Mouse (Mus musculus): ENCODE data around the gene Vps11. TPM values are rescaled to one million over a fixed set of nuclear protein-coding genes. Genes with fewer than 3 reads are reported as not detected.
A peak's percentile ranks its signal among the peaks of the same experiment; 100 is the strongest.
"Not testable (repeated sequence)": the region's sequence is repeated elsewhere in the genome, so short reads cannot be mapped to it uniquely, and the experiment has no call there.

Gene Vps11
- polyA plus RNA-seq, 1 experiment = 22.3 TPM

DNA sequence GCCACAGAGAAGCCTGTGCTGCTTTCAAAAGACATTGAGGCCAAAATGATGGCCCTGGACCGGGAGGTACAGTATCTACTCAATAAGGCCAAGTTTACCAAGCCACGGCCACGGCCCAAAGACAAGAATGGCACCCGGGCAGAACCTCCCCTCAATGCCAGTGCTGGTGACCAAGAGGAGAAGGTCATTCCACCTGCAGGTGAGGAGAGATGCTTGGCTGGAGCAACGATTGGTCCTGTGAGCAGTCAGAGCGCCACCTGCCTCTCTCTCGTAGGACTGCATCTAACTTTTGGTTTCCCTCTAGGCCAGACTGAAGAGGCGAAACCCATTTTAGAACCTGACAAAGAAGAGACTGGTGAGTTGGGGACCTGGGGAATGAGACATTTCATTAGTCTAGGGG, 27.8 kb upstream of the Vps11 start:
- H3K36me3 ChIP-seq (ENCODE audit: control insufficient read depth, insufficient read depth, low read length) = peaks cover 65% of the 10 kb centered on the region
- 48% methylated on average over 8 of the region's 8 CpGs for WGBS

DNA sequence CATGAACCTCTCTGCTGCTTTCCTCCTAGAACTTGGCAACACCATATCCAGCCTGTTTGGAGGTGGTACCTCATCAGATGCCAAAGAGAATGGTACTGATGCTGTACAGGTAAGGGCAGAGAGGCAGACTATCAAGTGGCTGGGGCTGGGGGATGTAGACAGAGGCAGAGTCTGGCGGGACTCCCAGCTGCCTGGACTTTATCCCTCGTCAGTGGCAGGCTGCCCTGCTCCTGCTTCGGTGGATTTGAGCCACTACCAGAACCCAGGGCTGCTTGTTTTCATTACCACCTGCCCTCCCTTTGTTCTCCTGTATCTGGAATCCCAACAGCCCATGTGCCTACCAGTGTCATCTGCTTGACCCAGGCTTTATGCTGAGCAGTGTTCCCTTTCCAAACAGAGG, 25.8 kb upstream of the Vps11 start:
- 44% methylated on average over 3 of the region's 3 CpGs for WGBS
- Histone ChIP-seq H3K36me3 (ENCODE audit: control insufficient read depth, insufficient read depth, low read length) (peaks cover 82% of the 10 kb centered on the region), H3K4me3 (ENCODE audit: low read depth, low read length) (no peak overlapping the region), H3K27ac (ENCODE audit: insufficient read depth, low read depth, low read length) (no peak overlapping the region), H3K27me3 (ENCODE audit: control insufficient read depth, insufficient read depth, low read length) (no peaks in the 10 kb centered on the region), H3K4me1 (ENCODE audit: control insufficient read depth, insufficient read depth, insufficient read length, low read length) (no peaks in the 10 kb centered on the region)
- TF ChIP-seq POLR2A (IDR thresholded peaks at IDR 0.05; ENCODE audit: low read depth, low read length) (no peak), CTCF (IDR thresholded peaks at IDR 0.05; ENCODE audit: extremely low read depth, insufficient read length, insufficient replicate concordance, low read depth, low read length) (no peak)

More for the DNA sequence above, 27.8 kb upstream of the Vps11 start:
- no peak for TF ChIP-seq POLR2A (IDR thresholded peaks at IDR 0.05; ENCODE audit: low read depth, low read length)
- peak; percentile 70; the same call in 1 of the 2 replicates for TF ChIP-seq CTCF (IDR thresholded peaks at IDR 0.05; ENCODE audit: extremely low read depth, insufficient read length, insufficient replicate concordance, low read depth, low read length)
- Histone ChIP-seq H3K27ac (ENCODE audit: insufficient read depth, low read depth, low read length) (no peak overlapping the region), H3K27me3 (ENCODE audit: control insufficient read depth, insufficient read depth, low read length) (no peaks in the 10 kb centered on the region), H3K4me1 (ENCODE audit: control insufficient read depth, insufficient read depth, insufficient read length, low read length) (no peaks in the 10 kb centered on the region), H3K4me3 (ENCODE audit: low read depth, low read length) (no peak overlapping the region)

DNA sequence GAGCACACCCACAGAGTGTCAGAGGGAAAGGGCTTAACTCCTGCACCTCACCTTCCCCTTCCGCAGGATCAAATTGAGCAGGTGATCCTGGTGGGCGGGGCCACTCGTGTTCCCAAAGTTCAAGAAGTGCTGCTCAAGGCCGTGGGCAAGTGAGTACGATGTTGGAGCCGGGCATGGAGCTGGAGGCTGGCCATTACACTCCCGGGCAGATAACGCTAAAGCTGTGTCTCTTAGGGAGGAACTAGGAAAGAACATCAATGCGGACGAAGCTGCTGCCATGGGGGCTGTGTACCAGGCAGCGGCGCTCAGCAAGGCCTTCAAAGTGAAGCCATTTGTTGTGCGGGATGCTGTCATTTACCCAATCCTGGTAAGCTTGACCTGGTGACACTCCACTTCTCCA, 23.1 kb upstream of the Vps11 start:
- H3K4me3 ChIP-seq (ENCODE audit: low read depth, low read length) = no peak overlapping the region
- peaks cover 3% of the 10 kb centered on the region; the same call in 1 of the 2 replicates for H3K4me1 ChIP-seq (ENCODE audit: control insufficient read depth, insufficient read depth, insufficient read length, low read length)
- peaks cover 75% of the 10 kb centered on the region for H3K36me3 ChIP-seq (ENCODE audit: control insufficient read depth, insufficient read depth, low read length)
- H3K27ac ChIP-seq (ENCODE audit: insufficient read depth, low read depth, low read length) = no peak overlapping the region
- no peak for TF ChIP-seq POLR2A (IDR thresholded peaks at IDR 0.05; ENCODE audit: low read depth, low read length)
- no peak for TF ChIP-seq CTCF (IDR thresholded peaks at IDR 0.05; ENCODE audit: extremely low read depth, insufficient read length, insufficient replicate concordance, low read depth, low read length)
- no peaks in the 10 kb centered on the region for H3K27me3 ChIP-seq (ENCODE audit: control insufficient read depth, insufficient read depth, low read length)
- WGBS = 72% methylated on average over 13 of the region's 13 CpGs

DNA sequence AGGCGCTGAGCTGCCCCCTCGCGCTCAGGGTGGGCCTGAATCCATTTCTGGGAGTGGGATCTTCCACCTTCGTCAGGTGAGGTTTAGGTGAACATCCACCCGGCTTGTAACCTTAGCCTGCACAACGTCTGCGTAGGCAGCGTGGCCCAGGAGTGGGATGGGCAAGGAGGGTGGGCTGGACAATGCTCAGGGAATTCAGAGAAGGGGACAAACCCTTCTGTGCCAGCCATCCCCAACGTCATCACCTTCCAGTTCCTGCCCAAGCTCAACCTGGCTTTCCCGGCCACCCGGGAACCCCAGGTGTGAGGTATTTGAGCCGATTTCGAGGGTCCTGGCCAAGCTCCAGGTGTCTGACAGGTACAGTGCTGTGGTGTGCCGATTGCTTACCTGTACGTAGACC, 18.4 kb upstream of the Vps11 start:
- Histone ChIP-seq H3K4me1 (ENCODE audit: control insufficient read depth, insufficient read depth, insufficient read length, low read length) (peaks cover 3% of the 10 kb centered on the region; the same call in 1 of the 2 replicates), H3K4me3 (ENCODE audit: low read depth, low read length) (peak overlapping the region; percentile 83), H3K36me3 (ENCODE audit: control insufficient read depth, insufficient read depth, low read length) (peaks cover 36% of the 10 kb centered on the region), H3K27ac (ENCODE audit: insufficient read depth, low read depth, low read length) (peak overlapping the region; percentile 24), H3K27me3 (ENCODE audit: control insufficient read depth, insufficient read depth, low read length) (no peaks in the 10 kb centered on the region)
- TF ChIP-seq POLR2A (IDR thresholded peaks at IDR 0.05; ENCODE audit: low read depth, low read length) (no peak), CTCF (IDR thresholded peaks at IDR 0.05; ENCODE audit: extremely low read depth, insufficient read length, insufficient replicate concordance, low read depth, low read length) (no peak)
- WGBS = 2% methylated on average over 15 of the region's 15 CpGs

DNA sequence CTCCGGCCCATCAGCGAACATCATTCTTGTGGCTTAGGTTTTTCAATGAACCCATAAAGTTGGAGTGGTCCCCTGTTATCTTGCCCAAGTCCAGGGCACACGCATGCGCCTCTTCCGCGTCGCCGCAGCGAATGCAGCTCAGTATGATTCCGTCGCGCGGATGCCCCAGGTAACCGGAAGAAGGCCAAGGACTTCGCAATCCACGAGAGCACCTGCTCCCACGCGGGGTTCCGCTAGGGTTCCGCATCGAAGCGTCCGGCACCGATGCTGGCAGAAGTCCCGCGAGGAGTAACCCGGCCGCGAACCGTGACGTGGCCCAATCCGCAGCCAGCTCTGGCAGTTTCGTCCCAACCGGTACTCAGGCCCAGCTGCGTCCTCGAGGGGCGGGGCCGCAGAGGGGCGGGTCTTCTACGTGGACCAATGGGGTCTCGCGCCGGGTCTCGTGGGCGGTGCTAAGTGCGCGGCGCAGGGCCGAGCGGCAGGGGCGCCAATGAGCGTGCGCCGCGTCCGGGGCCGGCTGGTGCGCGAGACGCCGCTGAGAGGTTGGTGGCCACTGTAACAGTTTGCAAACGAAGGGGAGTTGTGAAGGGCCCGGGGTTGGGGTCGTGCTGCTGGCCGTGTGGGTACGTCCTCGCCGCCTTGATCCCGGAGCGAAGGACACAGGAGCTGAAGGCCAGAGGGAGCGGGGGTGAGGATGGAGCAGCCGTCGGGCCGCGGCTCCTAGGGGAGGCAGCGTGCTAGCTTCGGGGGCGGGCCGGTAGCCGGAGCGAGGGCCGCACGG, 17.8 kb upstream of the Vps11 start, which contains the start of gene Hyou1:
Gene Hyou1, plus strand, starts transcription at position 437 of the 781 bp plus-strand sequence.
- peak; percentile 88 for TF ChIP-seq POLR2A (IDR thresholded peaks at IDR 0.05; ENCODE audit: low read depth, low read length)
- no peak for TF ChIP-seq CTCF (IDR thresholded peaks at IDR 0.05; ENCODE audit: extremely low read depth, insufficient read length, insufficient replicate concordance, low read depth, low read length)
- H3K27me3 ChIP-seq (ENCODE audit: control insufficient read depth, insufficient read depth, low read length) = no peaks in the 10 kb centered on the region
- peaks cover 30% of the 10 kb centered on the region for H3K36me3 ChIP-seq (ENCODE audit: control insufficient read depth, insufficient read depth, low read length)
- peak within 1 kb of the TSS; percentile 83 for H3K4me3 ChIP-seq (ENCODE audit: low read depth, low read length)
- WGBS = under 1% methylated on average over 83 of the region's 83 CpGs
- H3K4me1 ChIP-seq (ENCODE audit: control insufficient read depth, insufficient read depth, insufficient read length, low read length) = peaks cover 3% of the 10 kb centered on the region; the same call in 1 of the 2 replicates
- H3K27ac ChIP-seq (ENCODE audit: insufficient read depth, low read depth, low read length) = peak within 1 kb of the TSS; percentile 83

DNA sequence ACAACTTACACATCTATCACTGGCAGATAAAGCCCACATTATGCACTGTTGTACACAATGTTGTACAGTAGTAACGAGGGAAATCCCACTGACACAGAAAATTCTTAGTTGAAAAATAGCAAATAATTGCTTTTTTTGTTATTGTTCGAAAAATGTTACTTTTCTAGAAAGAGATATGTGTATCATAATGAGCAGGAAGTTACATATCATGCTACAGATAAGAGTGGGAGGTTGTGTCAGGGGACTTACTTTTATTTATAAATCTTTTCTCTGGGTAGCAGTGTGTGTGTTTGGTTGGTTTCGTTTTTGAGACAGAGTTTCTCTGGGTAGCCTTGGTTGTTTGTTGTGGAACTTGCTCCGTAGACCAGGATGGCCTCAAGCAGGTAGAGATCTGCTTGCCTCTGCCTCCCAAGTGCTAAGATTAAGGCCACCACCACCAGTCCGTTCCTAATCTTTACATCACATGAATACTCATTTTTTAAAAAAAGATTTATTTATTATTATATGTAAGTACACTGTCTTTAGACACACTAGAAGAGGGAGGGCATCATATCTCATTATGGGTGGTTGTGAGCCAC, 16.8 kb upstream of the Vps11 start:
- TF ChIP-seq CTCF (IDR thresholded peaks at IDR 0.05; ENCODE audit: extremely low read depth, insufficient read length, insufficient replicate concordance, low read depth, low read length) (no peak), POLR2A (IDR thresholded peaks at IDR 0.05; ENCODE audit: low read depth, low read length) (no peak)
- WGBS = 36% methylated on average over 5 of the region's 5 CpGs
- no peak overlapping the region for H3K4me3 ChIP-seq (ENCODE audit: low read depth, low read length)
- peak overlapping the region; percentile 83 for H3K27ac ChIP-seq (ENCODE audit: insufficient read depth, low read depth, low read length)
- H3K27me3 ChIP-seq (ENCODE audit: control insufficient read depth, insufficient read depth, low read length) = no peaks in the 10 kb centered on the region
- H3K36me3 ChIP-seq (ENCODE audit: control insufficient read depth, insufficient read depth, low read length) = peaks cover 21% of the 10 kb centered on the region
- H3K4me1 ChIP-seq (ENCODE audit: control insufficient read depth, insufficient read depth, insufficient read length, low read length) = peaks cover 5% of the 10 kb centered on the region; the same call in 1 of the 2 replicates

DNA sequence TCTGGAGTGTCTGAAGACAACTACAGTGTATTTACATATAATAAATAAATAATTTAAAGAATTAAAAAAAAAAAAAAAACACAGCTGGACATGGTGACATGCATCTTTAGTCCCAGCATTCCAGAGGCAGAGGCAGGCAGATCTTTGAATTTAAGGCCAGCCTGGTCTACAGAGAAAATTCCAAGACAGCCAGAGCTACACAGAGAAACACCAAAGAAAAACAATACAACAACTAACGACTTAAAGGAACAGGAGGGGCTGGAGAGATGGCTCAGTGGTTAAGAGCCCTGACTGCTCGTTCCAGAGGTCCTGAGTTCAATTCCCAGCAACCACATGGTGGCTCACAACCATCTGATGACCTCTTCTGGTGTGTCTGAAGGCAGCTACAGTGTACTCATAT, 15.9 kb upstream of the Vps11 start:
- H3K27me3 ChIP-seq (ENCODE audit: control insufficient read depth, insufficient read depth, low read length); H3K4me3 ChIP-seq (ENCODE audit: low read depth, low read length); H3K4me1 ChIP-seq (ENCODE audit: control insufficient read depth, insufficient read depth, insufficient read length, low read length); H3K27ac ChIP-seq (ENCODE audit: insufficient read depth, low read depth, low read length): not testable (repeated sequence)
- 79% methylated on average over 2 of the region's 2 CpGs for WGBS
- peaks cover 14% of the 10 kb centered on the region for H3K36me3 ChIP-seq (ENCODE audit: control insufficient read depth, insufficient read depth, low read length)

Measured in small intestine, adult 2 months (tissue).